Mouse (Mus musculus) adrenal gland, adult 8-10 months (tissue): ENCODE results near the gene Scyl2. TPM values are rescaled to one million over a fixed set of nuclear protein-coding genes. Genes with fewer than 3 reads are reported as not detected.
"Not testable (repeated sequence)": the region's sequence is repeated elsewhere in the genome, so short reads cannot be mapped to it uniquely, and the experiment has no call there.

ENCODE experiments used
- DNase-seq: peaks from one replicate; pipeline ENCODE4 v3.0.0; 2022
- total RNA-seq, 4 experiments: library from RNA; stranded (reverse); gene quantifications; 2 replicates each; pipeline ENCODE4 v1.2.4; 2022

Scyl2 gene
- 10 to 100 TPM; 41.1 to 52.0 (median 48.3) TPM for total RNA-seq

GRCm38 (mm10) chr10:89686139-89686808 lies at the start of gene Scyl2:
Scyl2 (minus strand) TSS chr10:89686285.
- DNase-seq = peak; percentile 93

- peak; percentile 90 for DNase-seq
These were observed 46.1 kb upstream of the Scyl2 start, which contains the start of gene Actr6 for GRCm38 (mm10) chr10:89732001-89732794. Actr6 (minus strand) TSS chr10:89732295.

GRCm38 (mm10) chr10:89731341-89731740 lies 45.3 kb upstream of the Scyl2 start:
- DNase-seq = no peak

- DNase-seq = no peak
These were observed 44.3 kb upstream of the Scyl2 start for GRCm38 (mm10) chr10:89730386-89730785.

GRCm38 (mm10) chr10:89722247-89723195 lies 36.4 kb upstream of the Scyl2 start:
- DNase-seq = peak; percentile 65

- peak; percentile 80 for DNase-seq
These were observed 34.7 kb upstream of the Scyl2 start for GRCm38 (mm10) chr10:89720796-89721195.

- DNase-seq = no peak
These were observed 34.2 kb upstream of the Scyl2 start for GRCm38 (mm10) chr10:89720252-89720651.

- DNase-seq = no peak
These were observed 28.8 kb upstream of the Scyl2 start for GRCm38 (mm10) chr10:89714910-89715309.

GRCm38 (mm10) chr10:89708720-89709119 lies 22.6 kb upstream of the Scyl2 start:
- no peak for DNase-seq

GRCm38 (mm10) chr10:89707397-89707796 lies 21.3 kb upstream of the Scyl2 start:
- no peak for DNase-seq

GRCm38 (mm10) chr10:89703042-89703441 lies 17.0 kb upstream of the Scyl2 start:
- DNase-seq = no peak

GRCm38 (mm10) chr10:89697956-89698355 lies 11.9 kb upstream of the Scyl2 start:
- no peak for DNase-seq

GRCm38 (mm10) chr10:89696270-89696669 lies 10.2 kb upstream of the Scyl2 start:
- DNase-seq = not testable (repeated sequence)

GRCm38 (mm10) chr10:89695194-89695911 lies 9.3 kb upstream of the Scyl2 start:
- DNase-seq = no peak

GRCm38 (mm10) chr10:89690021-89690420 lies 3.9 kb upstream of the Scyl2 start:
- DNase-seq = no peak

- DNase-seq = no peak
These were observed 1.4 kb upstream of the Scyl2 start for GRCm38 (mm10) chr10:89687455-89687854.

GRCm38 (mm10) chr10:89685391-89686138 lies 520 bp downstream of the Scyl2 start:
- DNase-seq = no peak

- DNase-seq = no peak
These were observed 3.1 kb downstream of the Scyl2 start for GRCm38 (mm10) chr10:89682961-89683360.

- no peak for DNase-seq
These were observed 3.9 kb downstream of the Scyl2 start for GRCm38 (mm10) chr10:89682157-89682556.

- no peak for DNase-seq
These were observed 4.4 kb downstream of the Scyl2 start for GRCm38 (mm10) chr10:89681706-89682105.

- no peak for DNase-seq
These were observed 5.6 kb downstream of the Scyl2 start for GRCm38 (mm10) chr10:89680517-89680916.
